Mouse (Mus musculus): ENCODE data around the gene Lamb1. TPM values are rescaled to one million over a fixed set of nuclear protein-coding genes. Genes with fewer than 3 reads are reported as not detected.

Lamb1 gene
- polyA plus RNA-seq, 1 experiment from 2014 or later = 4.9 TPM

- Histone ChIP-seq H3K36me3 (ENCODE audit: control insufficient read depth, insufficient read depth, low read length) (no peaks in the 10 kb centered on the region), H3K4me1 (ENCODE audit: control insufficient read depth, insufficient read depth, low read length) (no peaks in the 10 kb centered on the region), H3K4me3 (ENCODE audit: low read depth, low read length) (no peak overlapping the region), H3K27ac (ENCODE audit: low read depth, low read length) (no peak overlapping the region), H3K9ac (replicated peaks; ENCODE audit: low read depth, low read length) (no peak overlapping the region), H3K9me3 (ENCODE audit: control insufficient read depth, low read length) (no peaks in the 10 kb centered on the region), H3K27me3 (ENCODE audit: control insufficient read depth, insufficient read depth, low read length) (no peaks in the 10 kb centered on the region), H3K4me2 (ENCODE audit: low read depth, low read length) (no peak overlapping the region)
- WGBS = 65% methylated on average over 8 of the region's 8 CpGs
- ATAC-seq (ENCODE audit: low read depth) = no peak
These were observed 7.1 kb downstream of the Lamb1 start for GRCm38 (mm10) chr12:31272012-31272735.

DNA sequence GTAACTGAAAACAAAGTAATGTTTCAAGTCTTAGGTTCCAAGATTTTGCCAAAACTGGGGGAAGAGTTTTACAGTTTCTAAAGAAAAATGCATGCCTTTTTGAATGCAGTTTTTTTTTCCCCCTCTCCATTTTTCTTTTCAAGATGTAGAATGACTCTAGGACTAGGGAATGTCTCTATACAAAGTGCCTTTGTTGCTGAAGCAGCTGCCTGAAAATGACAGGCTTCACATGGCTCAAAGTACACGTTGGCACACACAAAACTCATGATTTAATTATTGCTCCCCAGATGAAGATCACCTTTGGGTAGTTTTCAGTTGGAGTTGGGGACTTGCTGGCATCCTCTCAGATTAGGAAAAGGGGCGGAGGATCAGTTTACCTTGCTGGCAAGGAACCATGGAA, 7.8 kb downstream of the Lamb1 start:
- no peak overlapping the region for H3K9ac ChIP-seq (replicated peaks; ENCODE audit: low read depth, low read length)
- H3K4me3 ChIP-seq (ENCODE audit: low read depth, low read length) = no peak overlapping the region
- 78% methylated on average over 2 of the region's 2 CpGs for WGBS
- H3K9me3 ChIP-seq (ENCODE audit: control insufficient read depth, low read length) = no peaks in the 10 kb centered on the region
- H3K36me3 ChIP-seq (ENCODE audit: control insufficient read depth, insufficient read depth, low read length) = no peaks in the 10 kb centered on the region
- no peak for ATAC-seq (ENCODE audit: low read depth)
- no peaks in the 10 kb centered on the region for H3K4me1 ChIP-seq (ENCODE audit: control insufficient read depth, insufficient read depth, low read length)
- no peaks in the 10 kb centered on the region for H3K27me3 ChIP-seq (ENCODE audit: control insufficient read depth, insufficient read depth, low read length)
- no peak overlapping the region for H3K4me2 ChIP-seq (ENCODE audit: low read depth, low read length)
- H3K27ac ChIP-seq (ENCODE audit: low read depth, low read length) = no peak overlapping the region

DNA sequence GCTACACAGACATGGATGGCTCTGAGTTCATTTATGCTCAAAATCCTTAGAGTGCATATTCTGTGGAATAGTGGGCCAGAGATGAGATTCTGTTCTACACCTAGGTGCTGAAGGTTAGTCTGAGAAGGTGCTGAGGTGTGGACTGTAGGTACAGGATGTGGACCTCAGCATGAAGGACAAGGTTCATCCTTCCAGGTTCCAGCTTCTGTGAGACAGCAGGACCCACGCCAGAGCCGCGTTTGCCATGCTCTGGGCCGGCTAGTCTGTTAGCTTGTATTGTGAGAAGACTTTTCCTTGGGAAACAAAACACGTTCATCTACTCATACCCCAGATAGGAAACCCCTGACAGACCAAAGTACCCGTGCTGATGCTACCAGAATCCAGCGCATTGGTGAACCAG, 8.6 kb downstream of the Lamb1 start:
- H3K9me3 ChIP-seq (ENCODE audit: control insufficient read depth, low read length) = no peaks in the 10 kb centered on the region
- WGBS = 94% methylated on average over 7 of the region's 7 CpGs
- no peak for ATAC-seq (ENCODE audit: low read depth)
- H3K4me3 ChIP-seq (ENCODE audit: low read depth, low read length) = no peak overlapping the region
- H3K9ac ChIP-seq (replicated peaks; ENCODE audit: low read depth, low read length) = no peak overlapping the region
- no peaks in the 10 kb centered on the region for H3K27me3 ChIP-seq (ENCODE audit: control insufficient read depth, insufficient read depth, low read length)
- H3K36me3 ChIP-seq (ENCODE audit: control insufficient read depth, insufficient read depth, low read length) = no peaks in the 10 kb centered on the region
- H3K4me1 ChIP-seq (ENCODE audit: control insufficient read depth, insufficient read depth, low read length) = no peaks in the 10 kb centered on the region
- H3K27ac ChIP-seq (ENCODE audit: low read depth, low read length) = no peak overlapping the region
- no peak overlapping the region for H3K4me2 ChIP-seq (ENCODE audit: low read depth, low read length)

- Histone ChIP-seq H3K27ac (ENCODE audit: low read depth, low read length) (no peak overlapping the region), H3K4me1 (ENCODE audit: control insufficient read depth, insufficient read depth, low read length) (no peaks in the 10 kb centered on the region), H3K9me3 (ENCODE audit: control insufficient read depth, low read length) (no peaks in the 10 kb centered on the region), H3K9ac (replicated peaks; ENCODE audit: low read depth, low read length) (no peak overlapping the region), H3K4me2 (ENCODE audit: low read depth, low read length) (no peak overlapping the region), H3K36me3 (ENCODE audit: control insufficient read depth, insufficient read depth, low read length) (no peaks in the 10 kb centered on the region; the same call in 1 of the 2 replicates), H3K4me3 (ENCODE audit: low read depth, low read length) (no peak overlapping the region), H3K27me3 (ENCODE audit: control insufficient read depth, insufficient read depth, low read length) (no peaks in the 10 kb centered on the region)
- no peak for ATAC-seq (ENCODE audit: low read depth)
- 90% methylated on average over 10 of the region's 10 CpGs for WGBS
These were observed 10.4 kb downstream of the Lamb1 start for GRCm38 (mm10) chr12:31275411-31275810.

GRCm38 (mm10) chr12:31278270-31278669, 13.2 kb downstream of the Lamb1 start:
- H3K9ac ChIP-seq (replicated peaks; ENCODE audit: low read depth, low read length) = no peak overlapping the region
- no peaks in the 10 kb centered on the region for H3K27me3 ChIP-seq (ENCODE audit: control insufficient read depth, insufficient read depth, low read length)
- no peaks in the 10 kb centered on the region for H3K4me1 ChIP-seq (ENCODE audit: control insufficient read depth, insufficient read depth, low read length)
- no peak overlapping the region for H3K27ac ChIP-seq (ENCODE audit: low read depth, low read length)
- no peaks in the 10 kb centered on the region; the same call in 1 of the 2 replicates for H3K36me3 ChIP-seq (ENCODE audit: control insufficient read depth, insufficient read depth, low read length)
- ATAC-seq (ENCODE audit: low read depth) = no peak
- 94% methylated on average over 11 of the region's 11 CpGs for WGBS
- no peak overlapping the region for H3K4me2 ChIP-seq (ENCODE audit: low read depth, low read length)
- H3K4me3 ChIP-seq (ENCODE audit: low read depth, low read length) = no peak overlapping the region
- H3K9me3 ChIP-seq (ENCODE audit: control insufficient read depth, low read length) = no peaks in the 10 kb centered on the region

DNA sequence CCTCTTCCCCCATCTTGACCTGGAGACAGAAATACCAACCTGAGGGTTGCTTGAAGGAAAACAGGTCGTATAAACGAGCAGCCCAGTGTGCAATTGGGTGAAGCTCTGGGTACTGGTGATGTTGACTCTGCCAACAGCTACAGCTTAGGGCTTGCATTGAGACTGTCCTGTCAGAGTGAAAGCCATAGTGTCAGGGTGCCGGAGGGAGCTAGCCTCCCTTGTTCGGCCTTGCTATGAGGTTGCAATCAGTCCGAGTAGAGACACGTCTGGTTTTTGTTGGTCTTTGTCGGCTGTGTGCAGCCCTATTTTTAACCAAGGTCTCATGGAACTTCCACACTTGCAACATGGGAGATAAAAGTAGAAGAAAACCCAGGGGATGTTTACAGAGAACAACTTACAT, 15.3 kb downstream of the Lamb1 start:
- Histone ChIP-seq H3K9ac (replicated peaks; ENCODE audit: low read depth, low read length) (no peak overlapping the region), H3K4me1 (ENCODE audit: control insufficient read depth, insufficient read depth, low read length) (no peaks in the 10 kb centered on the region), H3K27ac (ENCODE audit: low read depth, low read length) (no peak overlapping the region), H3K27me3 (ENCODE audit: control insufficient read depth, insufficient read depth, low read length) (no peaks in the 10 kb centered on the region), H3K4me2 (ENCODE audit: low read depth, low read length) (no peak overlapping the region), H3K9me3 (ENCODE audit: control insufficient read depth, low read length) (no peaks in the 10 kb centered on the region), H3K36me3 (ENCODE audit: control insufficient read depth, insufficient read depth, low read length) (no peaks in the 10 kb centered on the region; the same call in 1 of the 2 replicates), H3K4me3 (ENCODE audit: low read depth, low read length) (no peak overlapping the region)
- no peak for ATAC-seq (ENCODE audit: low read depth)
- WGBS = 91% methylated on average over 7 of the region's 7 CpGs

DNA sequence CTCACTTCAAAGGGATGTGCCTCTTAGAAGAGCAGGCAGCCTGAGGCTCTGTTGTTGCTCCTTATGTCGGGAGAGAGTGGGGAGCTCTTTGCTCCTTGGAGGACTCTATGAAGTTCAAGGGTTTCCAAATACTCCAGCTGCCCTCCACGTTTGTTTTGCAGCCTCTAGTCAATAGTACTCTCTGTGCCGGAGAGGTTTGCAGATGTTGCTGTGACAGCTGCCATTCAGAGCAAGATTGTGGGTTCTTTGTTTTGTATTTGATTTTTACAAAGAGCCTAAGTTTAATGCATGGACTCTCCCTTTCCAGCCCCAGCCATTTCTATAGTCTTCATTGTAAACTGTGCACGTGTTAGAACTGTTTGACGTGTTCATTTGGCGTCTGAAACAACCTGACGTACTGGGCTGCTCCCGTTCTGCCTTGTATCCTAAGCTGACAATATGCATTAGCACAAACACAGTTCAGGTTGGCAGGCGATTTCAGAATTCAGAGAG, 16.1 kb downstream of the Lamb1 start:
- no peak overlapping the region for H3K4me2 ChIP-seq (ENCODE audit: low read depth, low read length)
- H3K9me3 ChIP-seq (ENCODE audit: control insufficient read depth, low read length) = no peaks in the 10 kb centered on the region
- H3K4me1 ChIP-seq (ENCODE audit: control insufficient read depth, insufficient read depth, low read length) = no peaks in the 10 kb centered on the region
- ATAC-seq (ENCODE audit: low read depth) = no peak
- no peaks in the 10 kb centered on the region; the same call in 1 of the 2 replicates for H3K36me3 ChIP-seq (ENCODE audit: control insufficient read depth, insufficient read depth, low read length)
- no peak overlapping the region for H3K27ac ChIP-seq (ENCODE audit: low read depth, low read length)
- 68% methylated on average over 9 of the region's 9 CpGs for WGBS
- H3K4me3 ChIP-seq (ENCODE audit: low read depth, low read length) = no peak overlapping the region
- no peaks in the 10 kb centered on the region for H3K27me3 ChIP-seq (ENCODE audit: control insufficient read depth, insufficient read depth, low read length)
- H3K9ac ChIP-seq (replicated peaks; ENCODE audit: low read depth, low read length) = no peak overlapping the region

- Histone ChIP-seq H3K4me2 (ENCODE audit: low read depth, low read length) (no peak overlapping the region), H3K9me3 (ENCODE audit: control insufficient read depth, low read length) (no peaks in the 10 kb centered on the region), H3K36me3 (ENCODE audit: control insufficient read depth, insufficient read depth, low read length) (no peaks in the 10 kb centered on the region; the same call in 1 of the 2 replicates), H3K9ac (replicated peaks; ENCODE audit: low read depth, low read length) (no peak overlapping the region), H3K27ac (ENCODE audit: low read depth, low read length) (no peak overlapping the region), H3K27me3 (ENCODE audit: control insufficient read depth, insufficient read depth, low read length) (no peaks in the 10 kb centered on the region), H3K4me3 (ENCODE audit: low read depth, low read length) (no peak overlapping the region), H3K4me1 (ENCODE audit: control insufficient read depth, insufficient read depth, low read length) (no peaks in the 10 kb centered on the region)
- ATAC-seq (ENCODE audit: low read depth) = no peak
- WGBS = 92% methylated on average over 5 of the region's 5 CpGs
These were observed 17.2 kb downstream of the Lamb1 start for GRCm38 (mm10) chr12:31282241-31282640.

DNA sequence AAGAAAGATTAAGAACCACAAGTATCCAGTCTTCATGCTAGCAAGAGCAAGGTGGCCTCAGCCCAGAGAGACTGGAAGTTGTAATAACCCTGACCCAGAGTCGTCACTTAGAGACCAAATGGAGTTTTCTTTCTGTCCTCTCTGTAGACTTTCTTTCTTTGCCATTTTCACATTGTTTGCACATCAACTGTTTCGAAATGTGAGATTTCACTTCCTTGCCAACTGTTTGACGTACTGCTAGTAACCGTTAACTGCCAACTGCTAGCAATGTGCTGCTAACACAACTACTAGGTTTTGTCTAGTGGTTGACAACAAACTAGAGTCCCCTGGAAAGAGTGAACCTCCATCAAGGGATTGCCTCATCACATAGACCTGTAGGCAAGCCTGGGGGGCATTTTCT, 18.1 kb downstream of the Lamb1 start:
- Histone ChIP-seq H3K27me3 (ENCODE audit: control insufficient read depth, insufficient read depth, low read length) (no peaks in the 10 kb centered on the region), H3K4me3 (ENCODE audit: low read depth, low read length) (no peak overlapping the region), H3K4me2 (ENCODE audit: low read depth, low read length) (no peak overlapping the region), H3K36me3 (ENCODE audit: control insufficient read depth, insufficient read depth, low read length) (no peaks in the 10 kb centered on the region; the same call in 1 of the 2 replicates), H3K4me1 (ENCODE audit: control insufficient read depth, insufficient read depth, low read length) (no peaks in the 10 kb centered on the region), H3K27ac (ENCODE audit: low read depth, low read length) (no peak overlapping the region), H3K9ac (replicated peaks; ENCODE audit: low read depth, low read length) (no peak overlapping the region), H3K9me3 (ENCODE audit: control insufficient read depth, low read length) (no peaks in the 10 kb centered on the region)
- WGBS = 89% methylated on average over 4 of the region's 4 CpGs
- no peak for ATAC-seq (ENCODE audit: low read depth)
